Mouse (Mus musculus) adrenal gland (tissue): ENCODE data around the gene Bcl11b.

Experiments used
- intact Hi-C: fragments of 180-260 bp; cut with DNase I; formaldehyde crosslinking; loops from one replicate; pipeline ENCODE4 v1.15.1; 2025

Gene Bcl11b

DNA sequence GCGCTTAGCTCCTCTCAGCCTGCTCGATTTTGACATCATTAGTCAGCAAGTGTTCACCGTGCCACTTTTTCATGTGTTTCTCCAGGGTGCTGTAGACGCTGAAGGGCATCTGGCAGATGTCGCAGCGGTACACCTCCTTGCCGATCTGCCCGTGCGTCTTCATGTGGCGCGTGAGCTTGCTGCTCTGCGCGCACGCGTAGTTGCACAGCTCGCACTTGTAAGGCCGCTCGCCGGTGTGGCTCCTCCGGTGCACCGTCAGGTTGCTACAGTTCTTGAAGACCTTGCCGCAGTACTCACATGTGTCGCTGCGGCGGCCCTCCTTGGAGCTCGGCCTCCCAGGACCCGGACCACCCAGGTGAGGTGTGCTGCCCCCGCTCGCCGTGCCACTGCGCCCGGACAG lies 88.0 kb downstream of the Bcl11b start:
- intact Hi-C loops: no loop called here

DNA sequence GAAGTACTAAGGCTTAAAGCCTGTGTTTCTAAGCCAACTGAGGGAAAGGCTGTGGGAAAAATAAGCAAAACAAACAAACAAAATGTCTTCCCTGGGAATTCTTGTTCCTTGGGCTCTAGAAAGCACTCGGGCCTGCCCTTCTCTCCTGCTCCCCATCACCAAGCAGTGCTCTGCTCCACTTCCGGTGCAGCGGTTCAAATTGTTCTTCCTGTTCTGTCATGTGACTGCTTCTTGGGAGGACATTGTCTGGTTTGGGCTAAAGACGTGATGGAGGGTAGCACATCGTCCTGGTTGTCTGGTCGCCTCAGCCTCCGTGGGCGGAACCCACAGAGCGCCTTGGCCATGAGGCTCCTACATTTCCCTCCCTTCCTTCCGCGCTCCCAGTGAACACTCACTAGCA lies 94.6 kb downstream of the Bcl11b start:
- intact Hi-C loops: no loop called here

DNA sequence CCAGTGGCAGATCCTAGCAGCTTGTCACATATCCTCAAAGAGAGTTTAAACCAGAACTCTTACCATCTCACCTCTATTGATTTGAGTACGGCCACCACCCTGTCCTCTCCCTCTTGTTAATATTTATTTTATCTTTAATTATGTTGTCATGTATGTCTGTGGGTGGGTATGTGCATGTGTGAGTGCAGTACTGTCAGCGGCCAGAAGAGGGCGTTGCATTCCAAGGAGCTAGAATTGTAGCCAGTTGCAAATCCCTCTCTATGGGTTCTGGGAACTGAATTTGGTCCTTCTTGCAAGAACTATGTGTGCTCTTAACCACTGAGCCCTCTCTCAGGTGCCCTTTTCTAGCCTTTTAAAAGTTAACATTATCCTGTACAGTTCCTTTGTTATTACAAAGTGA lies 98.1 kb downstream of the Bcl11b start:
- intact Hi-C loops: no loop called here

DNA sequence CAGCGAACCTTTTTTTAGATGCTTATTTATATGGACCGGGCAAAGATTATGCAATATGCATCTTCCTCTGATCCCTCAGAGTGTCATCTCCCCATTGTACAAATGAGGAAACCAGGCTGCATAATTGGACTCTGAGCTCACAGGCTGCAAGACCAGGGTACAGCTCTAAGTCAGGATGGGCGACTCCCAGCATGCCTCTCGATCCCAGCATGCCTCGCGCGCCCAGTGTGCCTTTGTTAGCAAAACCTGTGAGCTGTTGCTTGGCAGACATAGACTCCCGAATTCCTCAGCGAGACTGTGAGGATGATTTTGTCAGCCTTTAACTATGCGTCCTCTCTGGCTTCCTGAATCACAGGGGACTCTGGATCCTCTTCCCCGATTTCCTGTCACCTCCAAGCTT lies 98.9 kb downstream of the Bcl11b start:
- intact Hi-C loops: no loop called here

DNA sequence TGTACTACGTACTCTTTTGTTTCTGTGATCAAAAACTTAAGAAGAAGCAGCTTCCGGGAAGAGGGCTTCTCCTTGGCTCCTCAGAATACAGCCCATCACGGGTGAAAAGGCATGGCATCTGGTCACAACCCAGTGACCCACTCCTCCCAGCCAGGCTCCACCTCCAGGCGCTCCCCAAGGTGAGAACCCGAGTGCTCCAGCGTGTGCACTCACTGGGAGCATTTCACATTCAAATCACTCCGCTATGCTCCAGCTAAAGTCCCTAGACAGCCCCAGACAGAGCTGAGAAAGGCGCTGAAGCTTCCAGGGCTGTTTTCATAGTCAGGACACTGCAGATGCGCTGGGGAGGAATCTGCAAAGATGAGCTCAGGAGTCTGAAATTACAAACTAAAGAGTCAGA lies 99.5 kb downstream of the Bcl11b start:
- intact Hi-C loops: no loop called here

DNA sequence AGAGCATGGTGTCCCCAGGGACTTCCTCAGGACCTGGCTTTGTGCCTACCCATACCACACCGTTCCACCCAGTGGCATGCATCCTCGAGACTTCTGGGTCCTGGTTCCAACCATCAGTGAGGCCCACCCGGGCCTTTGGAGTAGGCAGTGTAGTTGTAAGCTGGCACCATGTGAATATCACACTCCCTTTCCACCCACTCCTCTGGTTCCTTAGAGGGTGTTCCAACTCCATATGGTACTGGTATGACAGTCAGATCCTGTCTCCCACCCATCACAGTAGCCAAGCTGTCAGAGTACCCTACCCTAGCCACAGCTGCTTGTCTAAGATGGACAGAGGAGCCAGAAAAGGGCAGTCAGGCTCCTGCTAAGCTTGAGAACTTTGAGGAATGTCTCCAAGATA lies 112.0 kb downstream of the Bcl11b start:
- intact Hi-C loops: no loop called here

DNA sequence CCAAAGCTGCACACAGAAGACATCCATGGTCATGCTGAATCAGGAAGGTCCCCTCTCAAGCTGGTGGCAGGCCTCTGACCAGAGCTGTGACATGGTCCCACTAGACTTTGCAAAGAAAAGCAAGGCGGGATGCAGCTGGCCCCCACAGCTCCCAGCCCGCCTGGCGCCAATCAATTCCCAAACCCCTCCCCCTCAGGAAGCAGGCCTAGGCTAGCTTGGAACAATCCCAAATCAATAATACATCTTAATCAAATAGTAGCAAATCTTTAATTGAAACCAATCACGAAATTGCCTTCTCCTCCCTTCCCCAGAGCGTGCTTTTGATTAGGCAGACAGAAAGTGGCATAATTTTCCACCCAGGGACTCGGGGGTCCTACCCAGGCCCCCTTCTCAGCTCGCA lies 113.1 kb downstream of the Bcl11b start:
- intact Hi-C loops: no loop called here

DNA sequence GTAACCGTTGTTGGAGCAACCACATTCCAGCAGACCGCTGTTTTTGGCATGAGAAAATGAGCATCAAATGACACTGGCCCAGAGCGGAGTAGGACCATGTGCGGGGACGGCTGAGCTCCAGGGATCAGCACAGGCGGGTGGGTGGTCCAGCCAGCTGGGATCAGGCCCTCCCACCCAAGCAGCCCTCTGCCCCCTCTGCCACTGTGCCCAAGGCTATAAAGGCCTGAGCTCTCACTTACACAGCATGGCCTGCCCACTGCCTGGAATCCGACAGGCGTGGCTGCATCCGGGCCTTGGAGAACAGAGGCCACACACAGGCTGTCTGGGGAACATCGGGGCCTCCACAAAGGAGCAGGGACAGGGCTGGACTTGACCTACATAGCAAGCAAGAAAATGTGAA lies 113.6 kb downstream of the Bcl11b start:
- intact Hi-C loops: no loop called here

DNA sequence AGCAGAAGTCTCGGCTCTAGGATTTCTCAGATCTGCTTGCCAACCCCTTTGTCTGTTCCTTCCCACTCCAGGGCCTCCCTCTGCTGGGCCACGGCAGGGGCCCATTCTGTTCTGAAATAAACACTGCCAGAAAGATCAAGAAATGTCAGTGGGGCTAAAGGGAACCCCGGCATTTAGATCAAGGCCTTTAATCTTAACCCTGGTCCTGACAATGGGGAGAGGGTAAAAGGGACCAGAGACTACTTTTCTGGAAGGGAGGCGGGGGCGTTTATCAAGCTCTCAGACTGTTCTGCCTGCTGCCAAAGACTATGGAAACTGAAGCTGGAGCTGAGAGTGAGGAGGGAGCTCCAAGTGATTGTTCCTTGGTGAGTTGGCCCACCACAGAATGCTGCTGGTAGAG lies 114.8 kb downstream of the Bcl11b start:
- intact Hi-C loops: no loop called here

DNA sequence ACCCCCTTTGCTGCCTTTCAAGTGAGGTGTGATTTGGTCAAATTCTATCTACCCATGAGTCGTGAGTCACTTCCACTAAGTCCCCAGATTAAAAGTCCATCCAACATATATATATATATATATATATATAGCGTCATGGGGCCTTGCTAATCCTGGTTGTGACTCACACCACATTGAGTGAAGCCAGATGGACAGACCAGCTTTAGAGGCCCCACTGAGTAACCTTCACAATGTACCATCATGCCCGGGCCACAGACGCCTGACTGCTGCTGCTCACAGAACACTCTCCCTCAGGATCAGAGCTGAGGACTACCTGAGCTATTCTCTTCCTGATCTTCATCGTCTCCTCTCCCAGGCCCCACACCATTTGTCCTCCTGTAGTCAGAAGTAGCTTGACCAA lies 115.4 kb downstream of the Bcl11b start:
- intact Hi-C loops: no loop called here

DNA sequence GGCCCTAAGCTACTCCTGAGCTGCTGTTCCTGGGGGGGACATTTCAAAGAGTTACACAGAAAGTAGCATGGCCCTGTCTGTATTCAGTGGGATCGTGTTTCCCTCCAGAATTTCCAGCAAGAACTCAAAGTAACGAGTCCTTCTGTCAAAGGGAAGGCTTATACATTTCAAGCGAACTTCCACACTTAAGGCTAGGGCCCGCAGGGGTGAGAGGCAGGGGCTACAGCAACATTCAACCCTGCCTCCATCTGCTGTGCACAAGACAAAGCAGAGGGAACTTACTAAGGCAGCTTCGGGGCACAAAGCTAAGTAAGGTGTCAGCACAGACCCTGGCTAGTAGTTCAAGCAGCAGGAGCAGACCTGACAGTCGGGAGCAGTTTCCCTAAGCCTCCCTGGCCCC lies 115.8 kb downstream of the Bcl11b start:
- intact Hi-C loops: no loop called here

DNA sequence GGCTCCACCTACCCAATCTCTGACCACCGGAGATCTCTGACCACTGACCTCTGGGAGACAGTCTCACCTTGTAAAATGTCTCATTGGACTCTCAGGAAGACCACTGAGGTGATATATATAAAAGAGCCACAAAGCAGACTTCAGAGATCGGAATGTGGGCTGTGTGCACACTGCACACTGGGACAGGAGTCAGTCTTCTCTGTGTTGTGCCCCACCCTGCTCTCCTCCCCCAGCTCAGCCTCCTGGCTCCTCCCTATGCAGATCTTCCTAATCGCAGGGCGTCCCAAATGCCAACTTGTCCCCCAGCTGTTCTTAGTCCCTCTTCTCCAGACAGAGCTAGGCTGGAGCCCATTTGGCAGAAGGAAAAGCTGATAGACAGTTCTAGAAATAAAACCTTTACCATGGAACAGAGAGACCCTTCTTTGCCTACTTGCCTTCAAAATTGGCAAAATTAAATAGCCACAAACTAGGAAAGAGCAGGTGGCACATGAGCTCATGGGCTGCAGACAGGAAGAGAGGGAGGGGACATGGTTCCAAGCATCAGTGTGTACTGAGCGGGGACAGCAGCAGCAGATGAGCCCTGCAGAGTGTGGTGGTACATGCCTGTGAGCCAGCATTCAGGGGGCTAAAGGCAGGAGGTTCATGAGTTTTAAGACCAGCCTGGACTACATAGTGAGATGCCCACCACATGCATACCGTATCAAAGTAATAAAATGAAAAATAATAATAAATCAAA lies 118.9 kb downstream of the Bcl11b start:
- intact Hi-C loops: no loop called here

DNA sequence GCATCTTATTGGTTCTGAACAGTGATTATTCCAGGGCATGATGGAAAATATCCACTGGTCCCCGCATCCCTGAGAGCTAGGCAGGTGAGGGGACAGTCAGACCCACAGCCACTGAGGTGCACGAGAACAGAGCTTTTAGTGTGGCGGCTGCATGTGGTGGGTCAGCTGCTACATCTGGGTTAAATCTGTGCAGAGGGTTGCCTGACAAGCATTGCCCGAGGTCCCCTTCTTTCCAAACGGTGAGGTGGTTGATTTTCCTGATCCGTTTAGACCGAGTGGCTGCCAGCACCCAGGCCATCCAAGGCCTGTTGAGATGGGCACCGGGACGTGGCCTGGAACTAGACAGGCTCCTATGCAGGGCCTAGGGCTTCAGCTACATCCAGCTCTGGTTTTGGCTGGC lies 121.7 kb downstream of the Bcl11b start:
- intact Hi-C loops: no loop called here

DNA sequence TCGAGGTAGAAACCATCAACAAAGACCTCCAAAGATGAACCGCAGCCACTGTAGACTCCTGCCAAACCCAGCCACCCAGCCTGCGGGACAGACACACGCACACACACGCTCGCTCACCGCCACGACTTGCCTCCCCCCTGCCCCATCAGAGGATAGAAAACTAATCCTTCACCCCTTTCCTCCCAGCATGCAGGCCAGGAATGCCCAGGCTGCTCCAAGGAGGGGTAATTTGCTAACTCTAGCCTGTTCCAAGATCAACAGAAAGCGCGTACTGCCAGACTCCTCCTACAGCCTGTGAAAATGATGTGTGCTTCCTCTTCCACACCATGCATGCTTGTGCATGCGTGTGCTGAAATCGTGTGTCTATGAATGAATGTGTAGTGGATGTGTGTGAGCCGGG lies 122.7 kb downstream of the Bcl11b start:
- intact Hi-C loops: no loop called here

DNA sequence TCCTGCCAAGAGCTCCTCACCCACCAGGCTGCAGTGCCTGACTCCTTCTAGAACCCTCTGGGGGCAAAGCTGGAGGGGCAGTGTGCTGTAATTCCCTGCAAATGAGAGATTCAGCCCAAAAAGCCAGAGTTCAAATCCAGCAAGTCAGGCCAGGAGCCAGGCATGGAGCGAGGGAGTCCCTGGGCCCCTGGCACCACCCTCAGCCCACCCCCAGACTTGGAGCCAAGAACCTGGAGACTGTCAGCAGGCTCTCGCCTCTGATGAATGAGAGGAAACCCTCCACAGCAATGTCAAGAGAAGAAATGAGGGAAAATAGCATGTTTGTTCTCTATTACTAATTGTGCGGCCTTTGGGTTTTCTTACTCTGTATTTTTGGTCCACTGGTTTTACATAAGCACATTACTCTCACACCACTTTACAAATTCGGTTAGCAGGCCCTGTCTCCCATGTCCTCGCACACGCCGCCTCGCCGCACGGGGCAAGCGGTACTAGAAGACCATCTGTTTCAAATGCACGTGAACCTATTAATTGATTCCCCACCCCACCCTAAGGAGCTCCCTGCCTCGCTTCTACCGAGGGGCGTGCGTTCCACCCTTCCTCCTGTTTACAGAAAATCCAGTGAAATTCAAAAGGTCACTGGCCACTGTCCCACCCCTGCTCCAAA lies 124.2 kb downstream of the Bcl11b start:
- intact Hi-C loops: no loop called here

DNA sequence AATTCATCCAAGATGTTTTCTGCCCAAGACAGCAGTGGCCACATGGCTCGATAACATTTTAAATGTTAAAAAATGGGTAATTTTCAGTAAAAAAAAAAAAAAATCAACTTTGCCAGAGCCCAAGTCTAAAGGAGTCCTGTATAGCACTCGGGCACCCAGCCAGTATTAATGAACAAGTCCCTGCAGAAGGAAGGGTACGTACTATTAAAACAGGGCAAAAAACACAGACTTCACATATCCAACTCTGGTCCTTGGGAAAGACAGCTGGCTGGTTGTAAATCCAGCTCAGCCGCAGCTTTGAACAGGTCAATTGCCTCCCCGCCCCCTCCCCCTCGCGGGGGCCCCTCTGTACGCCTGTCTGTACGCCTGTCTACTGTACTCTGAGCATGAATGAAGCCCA lies 127.2 kb downstream of the Bcl11b start:
- intact Hi-C loops: no loop called here

DNA sequence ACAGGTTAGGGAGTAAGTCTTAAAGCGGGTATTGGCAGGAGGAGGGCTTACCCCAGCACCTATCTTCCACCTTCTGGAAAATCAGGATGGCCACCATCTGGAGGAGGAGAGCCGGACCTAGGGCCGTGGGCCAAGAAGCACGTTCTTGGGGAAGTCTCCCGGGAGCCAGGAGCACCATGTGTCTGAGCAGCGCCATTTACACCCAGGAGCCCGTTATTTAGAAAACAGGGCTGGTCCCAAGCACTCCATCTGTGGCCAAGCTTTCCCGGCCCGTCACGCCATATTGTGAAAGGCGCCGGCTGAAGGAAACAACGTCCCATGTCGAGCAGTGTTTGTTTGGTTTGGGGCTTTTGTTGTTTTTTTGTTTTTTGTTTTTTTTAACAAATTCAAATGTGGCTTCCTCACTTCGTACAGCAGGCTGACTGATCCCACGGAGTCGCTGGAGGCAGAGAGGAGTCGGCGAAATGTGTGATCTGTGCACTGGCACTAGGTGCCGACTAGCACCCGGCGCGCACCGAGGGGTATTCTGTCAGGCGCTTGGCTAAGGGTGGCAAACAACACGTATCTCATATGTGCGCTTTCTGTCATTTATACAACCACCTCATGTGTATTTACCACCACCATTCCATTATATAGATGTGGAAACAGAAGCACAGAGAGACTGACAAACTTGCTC lies 128.8 kb downstream of the Bcl11b start:
- intact Hi-C loops: no loop called here

DNA sequence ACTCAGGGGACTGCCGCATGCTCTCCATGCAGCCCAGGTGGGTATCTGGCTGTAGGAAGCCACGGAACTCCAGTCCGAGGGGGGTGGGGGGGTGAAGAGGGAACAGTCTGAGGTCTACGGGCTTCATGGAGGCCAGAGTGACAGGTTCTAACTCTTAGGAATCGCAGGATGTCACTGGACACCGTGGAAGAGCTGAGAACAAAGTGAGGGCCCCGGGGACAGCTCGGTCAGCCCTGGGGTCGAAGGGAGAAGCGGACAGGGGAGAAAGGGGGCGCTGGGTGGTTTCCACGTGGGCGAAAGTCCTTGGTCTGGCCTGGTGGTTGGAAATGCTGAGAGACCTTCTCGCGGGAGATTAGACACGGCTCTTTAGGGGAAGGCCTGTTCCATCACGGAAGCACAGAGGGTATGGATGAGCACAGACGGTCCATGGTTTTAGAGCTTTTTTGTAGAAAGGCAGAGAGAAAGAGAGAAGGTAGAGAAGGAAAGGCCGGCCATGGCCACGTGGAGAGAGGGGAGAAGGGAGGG lies 133.8 kb downstream of the Bcl11b start:
- intact Hi-C loops: no loop called here

DNA sequence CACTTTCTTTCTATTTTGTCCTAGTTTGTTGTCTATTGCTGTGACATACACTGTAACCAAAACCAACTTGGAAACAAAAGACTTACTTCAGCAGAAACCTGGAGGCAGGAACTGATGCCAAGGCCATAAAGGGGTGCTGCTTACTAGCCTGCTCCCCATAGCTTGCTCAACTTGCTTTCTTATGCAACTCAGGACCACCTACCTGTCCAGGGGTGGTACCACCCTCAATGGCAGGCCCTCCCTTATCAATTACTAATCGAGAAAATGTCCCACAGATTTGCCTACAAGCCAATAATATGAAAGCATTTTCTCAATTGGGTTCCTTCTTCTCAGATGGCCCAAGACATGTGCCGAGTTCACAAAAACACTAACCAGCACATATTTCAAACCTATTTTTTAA lies 135.1 kb downstream of the Bcl11b start:
- intact Hi-C loops: no loop called here
